Mouse (Mus musculus) monocyte, adult 5-6 weeks (primary cell): ENCODE measurements around the gene Fgd4. TPM values are rescaled to one million over a fixed set of nuclear protein-coding genes. Genes with fewer than 3 reads are reported as not detected.
"Not testable (repeated sequence)": the region's sequence is repeated elsewhere in the genome, so short reads cannot be mapped to it uniquely, and the experiment has no call there.

Source experiments
- ATAC-seq: fragments of 153-309, 156-312 bp; replicated peaks from 2 replicates; pipeline ENCODE4 v1.8.0; 2017; ENCODE audit warnings: mild to moderate bottlenecking; ENCODE audit not compliant: low TSS enrichment, insufficient number of reproducible peaks, severe bottlenecking, poor library complexity, low FRiP score
- total RNA-seq: library from RNA; stranded (forward); fragments of 200-1000, 200-491, 200-594 nt; gene quantifications from 3 replicates; pipeline ENCODE4 v1.2.3, GENCODE M21; 2017

Fgd4 gene
- total RNA-seq, 1 experiment from 2014 or later, result 109 TPM

GRCm38 (mm10) chr16:16438436-16438835, 161.9 kb downstream of the Fgd4 start:
- ATAC-seq, result no peak

DNA sequence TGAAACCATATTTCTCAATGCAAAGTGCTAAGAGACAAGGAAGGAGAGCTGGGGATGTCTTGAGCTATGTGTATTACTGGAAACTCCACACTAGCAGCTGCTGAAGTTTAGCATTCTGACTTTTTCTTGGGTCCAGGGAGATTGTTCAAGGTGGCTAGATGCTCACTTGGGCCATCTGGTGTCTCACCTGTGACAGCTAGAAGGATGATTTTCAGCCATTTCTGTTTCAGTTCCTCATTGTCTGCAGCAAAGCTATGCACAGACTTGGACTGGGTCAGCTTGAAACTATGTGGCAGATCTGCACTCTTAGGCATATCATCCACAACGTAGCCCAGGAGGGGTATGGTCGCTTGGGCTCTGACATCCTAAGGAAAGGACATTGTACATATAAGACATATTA, 177.9 kb downstream of the Fgd4 start:
- no peak for ATAC-seq

DNA sequence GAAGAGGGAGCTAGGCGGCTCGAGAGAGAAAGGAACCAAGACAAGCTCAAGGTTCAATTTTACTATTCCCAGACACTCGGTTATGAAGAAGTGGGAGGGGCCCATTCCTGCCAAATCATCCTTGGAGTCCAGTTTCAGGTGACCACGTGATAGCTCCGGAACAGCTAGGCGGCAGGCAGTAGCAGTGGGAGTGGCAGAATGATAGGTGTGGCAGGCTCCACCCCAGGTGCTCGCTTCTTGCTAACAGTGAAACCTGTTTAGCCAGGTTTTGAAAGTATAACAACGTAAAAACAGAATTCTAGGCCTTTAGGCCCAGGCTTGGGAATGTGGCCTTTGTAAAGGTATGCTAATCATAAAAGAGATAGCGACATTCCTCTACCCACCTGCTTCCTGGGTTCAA, 233.1 kb downstream of the Fgd4 start:
- ATAC-seq, result not testable (repeated sequence)

Other genes with a start within 250 kb of the Fgd4 start
- gene Dnm1l, start 241.6 kb downstream of the Fgd4 start, total RNA-seq, result 45.5 to 79.9 TPM (median 51.2 TPM) in 3 replicates
- gene Olfr19, start 75.9 kb upstream of the Fgd4 start, total RNA-seq, result not detected in 3 replicates
- 1.7 TPM in 1 of 3 replicates, not detected in the others for gene Spag6l, start 228.9 kb upstream of the Fgd4 start, total RNA-seq